Mouse (Mus musculus) kidney, postnatal 4 days (tissue): Measurements from ENCODE around the gene Ppp4c.
"Not testable (repeated sequence)": the region's sequence is repeated elsewhere in the genome, so short reads cannot be mapped to it uniquely, and the experiment has no call there.

Source experiments
- DNase-seq, 2 experiments: peaks; one replicate each; pipeline ENCODE4 v3.0.0; 2021; ENCODE audit warnings: mixed read lengths in 2 of 2

Ppp4c gene

DNA sequence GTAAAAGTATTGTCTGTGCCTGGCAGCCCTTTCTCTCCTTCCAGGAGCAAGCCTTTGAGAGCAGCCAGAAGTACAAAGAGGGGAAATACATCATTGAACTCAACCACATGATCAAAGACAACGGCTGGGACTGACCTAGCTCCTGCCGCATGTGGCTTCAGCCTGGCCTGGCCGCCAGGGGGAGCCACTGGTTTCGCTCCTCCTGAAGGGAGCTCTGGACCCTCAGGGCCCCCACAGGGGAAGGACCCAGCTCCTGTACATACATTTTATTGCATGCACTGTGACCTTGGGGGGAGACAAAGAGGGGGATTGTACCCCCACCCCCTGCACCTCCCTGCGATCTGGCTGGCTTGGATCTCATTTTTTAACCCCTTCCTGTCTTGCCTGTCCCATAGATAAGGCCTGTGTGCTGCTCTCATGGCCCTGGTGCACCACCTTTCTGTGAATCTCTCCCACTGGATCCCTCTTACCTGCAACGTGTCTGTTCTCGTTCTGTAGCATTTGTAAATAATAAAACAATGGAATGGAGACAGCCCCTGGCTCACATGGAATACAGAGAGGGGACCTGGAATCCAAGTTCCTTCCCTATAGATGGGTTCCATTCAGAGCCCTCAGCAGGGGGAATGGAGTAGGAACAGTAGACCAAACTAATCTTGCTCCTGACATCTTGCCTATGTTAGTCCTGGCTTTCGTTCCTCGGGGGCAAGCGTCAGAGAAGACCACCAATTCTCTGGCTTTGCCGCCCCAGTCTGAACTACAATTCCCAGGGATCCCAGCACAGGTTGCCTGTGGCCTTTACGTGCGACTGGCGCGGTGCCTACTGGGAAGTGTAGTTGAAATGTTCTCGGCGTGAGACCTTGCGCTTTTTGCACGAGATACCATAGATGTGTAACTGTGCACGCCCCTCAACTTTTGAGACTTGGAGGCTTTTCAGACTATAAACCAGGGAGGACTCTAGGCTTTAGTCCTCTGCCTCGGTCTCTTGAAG is 12.0 kb downstream of the Ppp4c start:
- peak; percentile 94 for DNase-seq

DNA sequence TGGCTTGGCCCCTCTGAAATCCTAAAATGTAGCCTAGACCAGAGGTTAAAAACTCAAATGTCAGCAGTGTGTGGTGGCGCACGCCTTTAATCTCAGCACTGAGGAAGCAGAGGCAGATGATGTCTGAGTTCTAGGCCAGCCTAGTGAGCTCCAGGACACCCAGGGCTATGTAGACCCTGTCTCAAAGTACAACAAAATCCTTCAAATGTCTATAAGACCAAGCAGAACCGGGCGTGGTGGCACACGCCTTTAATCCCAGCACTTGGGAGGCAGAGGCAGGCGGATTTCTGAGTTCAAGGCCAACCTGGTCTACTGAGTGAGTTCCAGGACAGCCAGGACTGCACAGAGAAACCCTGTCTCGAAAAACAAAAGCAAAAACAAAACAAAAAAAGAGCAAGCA is 13.2 kb downstream of the Ppp4c start:
- not testable (repeated sequence) for DNase-seq

DNA sequence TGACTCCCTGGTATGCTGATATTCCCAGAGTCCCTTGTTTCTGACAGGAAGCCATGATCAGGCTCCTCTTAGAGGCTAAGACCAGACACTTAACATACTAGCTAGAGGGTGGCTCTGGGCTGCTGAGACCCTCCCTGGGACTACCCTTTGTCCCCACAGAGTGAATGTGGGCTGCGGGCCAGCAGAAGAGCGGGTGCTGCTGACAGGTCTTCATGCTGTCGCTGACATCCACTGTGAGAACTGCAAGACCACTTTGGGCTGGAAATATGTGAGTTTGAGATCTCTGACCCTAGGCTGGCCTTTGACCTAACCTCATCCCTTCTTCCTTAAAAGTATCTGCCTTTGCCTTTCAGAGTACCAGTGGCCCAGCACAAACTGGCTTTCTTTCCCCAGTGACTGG is 14.1 kb downstream of the Ppp4c start:
- DNase-seq = no peak

DNA sequence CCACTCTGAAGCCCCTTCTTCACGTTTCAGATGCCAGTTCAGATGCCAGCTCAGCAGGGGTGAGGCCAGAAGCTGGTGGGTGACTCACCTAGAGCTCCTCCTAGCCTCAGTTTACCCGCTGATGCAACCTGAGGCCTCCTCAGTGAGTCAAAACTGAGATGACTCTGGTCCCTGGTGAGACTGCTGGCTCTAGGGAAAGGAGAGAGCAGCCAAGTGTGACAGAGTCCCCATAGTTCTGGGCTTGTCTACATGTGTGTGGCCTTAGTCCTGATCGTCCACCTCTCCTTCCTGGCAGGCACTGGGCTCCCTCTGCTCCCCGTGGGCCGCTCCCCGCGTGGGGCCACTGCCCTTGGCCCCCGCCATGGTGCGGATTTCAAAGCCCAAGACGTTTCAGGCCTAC is 14.8 kb downstream of the Ppp4c start:
- DNase-seq = peak in 1 of 2 experiments; percentile 54

DNA sequence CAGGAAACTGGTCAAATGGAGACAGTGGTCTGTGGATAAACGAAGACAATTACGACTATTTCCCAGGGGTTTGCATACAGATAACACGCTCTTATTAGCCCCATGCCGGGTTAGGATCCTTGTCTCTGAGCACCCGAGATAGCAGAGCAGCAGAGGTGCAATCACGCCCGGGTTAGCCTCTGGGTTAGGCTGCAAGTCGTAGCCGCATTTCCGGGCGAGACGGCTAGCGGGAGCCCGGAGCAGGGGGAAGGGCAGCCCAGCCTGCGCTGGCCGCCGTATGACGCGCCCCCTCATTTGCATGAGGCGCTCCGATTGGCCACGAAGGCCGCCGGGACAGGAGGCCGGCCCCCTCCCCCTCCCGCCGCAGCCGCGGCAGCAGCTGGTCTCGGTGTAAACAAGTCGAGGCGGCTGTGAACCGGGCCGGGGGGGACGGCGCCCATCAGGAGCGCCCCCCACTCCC is 15.7 kb downstream of the Ppp4c start, which contains the start of gene Ypel3:
Gene Ypel3 (plus strand): TSS at position 358 of the 460 bp plus-strand sequence.
- DNase-seq = peak; percentile 96 to 98

DNA sequence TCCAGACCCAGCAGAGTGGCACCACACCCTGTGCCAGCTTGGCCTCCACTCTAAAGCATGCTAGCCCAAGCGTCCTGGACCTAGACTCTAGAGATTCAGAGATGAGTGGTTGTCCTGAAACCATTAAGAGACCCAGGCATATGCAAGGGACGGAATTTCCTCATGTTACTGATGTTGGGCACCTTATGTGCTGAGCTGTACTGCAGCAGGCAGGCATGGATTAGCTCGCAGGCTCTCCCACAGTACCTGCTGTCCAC is 16.4 kb downstream of the Ppp4c start:
- peak in 1 of 2 experiments; percentile 28 for DNase-seq

DNA sequence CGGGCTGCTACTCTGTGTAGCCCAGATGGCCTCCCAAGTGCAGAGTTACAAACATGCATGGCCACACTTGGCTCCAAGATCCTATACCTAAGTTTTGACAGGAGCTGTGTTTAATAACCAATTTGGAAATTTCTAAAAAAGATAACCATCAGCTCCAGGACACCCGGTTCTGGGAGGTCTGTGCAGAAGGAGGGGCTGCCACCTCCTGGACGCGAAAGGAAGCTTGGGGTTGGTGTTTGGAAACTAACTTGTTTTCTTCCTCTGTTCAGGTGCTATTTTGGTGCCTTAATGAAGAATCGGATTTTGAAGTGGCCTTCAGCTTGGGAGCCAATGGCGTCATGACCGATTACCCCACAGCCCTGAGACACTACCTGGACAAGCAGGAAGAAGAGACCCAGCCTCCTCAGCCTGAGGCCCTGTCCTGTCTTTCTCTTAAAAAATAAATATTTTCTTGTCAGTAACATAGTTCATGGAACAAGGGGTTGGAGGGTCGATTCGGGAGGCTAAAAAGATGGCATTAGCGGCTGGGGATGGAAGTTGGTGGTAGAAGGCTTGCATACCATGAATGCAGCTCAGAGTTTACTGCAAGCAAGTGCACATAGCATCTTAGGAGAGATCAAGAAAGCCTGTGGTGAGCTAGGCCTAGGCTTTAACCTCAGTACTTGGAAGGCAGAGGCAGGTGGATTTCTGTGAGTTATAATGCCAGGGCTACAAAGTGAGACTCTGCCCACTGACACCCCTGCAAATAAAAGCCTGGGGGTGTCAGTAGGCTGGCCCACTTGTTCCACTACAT is 16.9 kb downstream of the Ppp4c start:
- peak in 1 of 2 experiments; percentile 42 for DNase-seq

DNA sequence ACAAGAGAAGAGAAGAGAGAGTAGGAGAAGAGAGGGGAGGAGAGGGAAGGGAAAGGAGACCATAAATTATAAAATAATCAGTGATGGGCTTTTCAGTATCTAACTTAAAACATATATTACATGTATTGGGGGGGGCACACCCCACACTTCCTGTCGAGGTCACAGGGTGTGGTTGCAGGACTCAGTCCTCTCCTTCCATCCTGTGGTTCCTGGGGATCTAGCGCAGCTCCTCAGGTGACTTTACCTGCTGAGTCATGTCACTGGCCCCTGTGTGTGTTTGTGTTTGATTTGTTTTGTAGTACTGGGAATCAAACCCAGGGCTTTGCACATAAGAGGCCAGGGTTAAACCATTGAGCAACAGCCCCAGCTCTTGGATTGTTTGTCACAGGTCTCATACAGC is 17.8 kb downstream of the Ppp4c start:
- DNase-seq = no peak

DNA sequence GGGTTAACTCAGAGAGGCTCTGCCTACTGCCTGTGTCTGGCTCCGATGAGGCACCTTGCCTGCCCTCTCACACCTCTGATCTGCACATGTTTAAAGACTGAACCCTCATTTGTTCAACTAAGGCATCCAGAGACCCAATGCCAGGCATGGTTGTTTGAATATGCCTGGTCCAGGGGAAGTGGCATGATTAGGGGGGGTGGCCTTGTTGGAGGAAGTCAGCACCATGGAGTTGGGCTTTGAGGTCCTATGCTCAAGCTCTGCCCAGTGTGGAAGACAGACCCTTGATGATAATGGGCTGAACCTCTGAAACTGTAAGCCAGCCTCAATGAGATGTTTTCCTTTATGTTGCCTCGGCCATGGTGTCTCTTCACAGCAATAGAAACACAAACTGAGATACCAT is 18.9 kb downstream of the Ppp4c start:
- no peak for DNase-seq

DNA sequence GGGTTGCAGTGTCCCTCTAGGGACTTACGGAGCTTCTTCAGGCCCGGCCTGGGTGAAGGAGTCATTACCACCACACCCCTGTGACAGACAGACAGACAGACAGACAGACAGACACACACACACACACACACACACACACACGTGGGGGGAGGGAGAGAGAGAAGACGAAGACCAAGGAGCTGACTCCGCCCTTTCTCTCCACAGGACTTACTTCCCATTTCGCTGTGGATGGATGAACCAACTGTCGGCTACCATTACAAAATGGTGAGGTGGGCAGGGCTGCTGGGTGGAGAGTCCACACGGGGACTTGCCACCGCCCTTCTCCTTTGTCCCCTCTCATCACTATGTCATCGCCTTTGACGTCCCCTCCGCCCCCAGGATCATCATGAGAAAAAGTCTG is 21.5 kb downstream of the Ppp4c start:
- no peak for DNase-seq

DNA sequence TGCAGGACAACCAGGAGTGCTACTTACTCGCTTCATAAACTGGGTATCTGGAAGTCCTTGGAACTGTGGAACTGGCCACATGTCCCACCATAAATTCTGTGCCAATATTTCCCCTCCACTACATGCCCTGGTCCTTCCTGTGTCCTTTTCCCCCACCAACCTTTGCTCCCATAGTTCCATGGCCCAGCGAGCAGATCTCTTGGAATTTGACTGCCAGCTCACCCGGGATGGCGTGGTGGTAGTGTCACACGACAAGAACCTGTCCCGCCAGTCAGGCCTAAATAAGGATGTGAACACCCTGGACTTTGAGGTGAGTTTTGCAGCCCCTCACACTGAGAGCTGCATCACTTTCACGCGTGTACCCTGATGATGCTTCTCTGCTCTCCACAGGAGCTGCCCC is 25.3 kb downstream of the Ppp4c start:
- no peak for DNase-seq

DNA sequence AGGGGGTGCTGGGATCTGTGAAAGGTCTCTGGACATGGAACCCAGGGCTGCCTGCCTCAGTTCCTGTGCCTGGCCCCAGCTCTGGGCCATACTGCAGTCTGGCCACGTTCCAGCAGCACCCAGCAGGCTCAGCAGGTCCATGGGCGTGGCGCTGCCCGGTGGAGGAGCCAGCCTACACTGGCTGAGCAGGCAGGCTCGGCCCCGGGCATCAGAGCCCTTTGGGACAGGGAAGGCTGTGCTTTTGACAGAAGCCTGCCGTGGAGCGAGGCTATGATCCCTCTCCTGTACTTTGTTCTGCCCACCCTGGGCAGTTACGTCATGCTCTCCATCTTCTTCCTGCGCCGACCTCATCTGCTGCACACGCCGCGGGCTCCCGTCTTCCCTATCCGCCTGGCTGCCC is 26.1 kb downstream of the Ppp4c start, which contains the start of gene Gdpd3:
Gene Gdpd3 (plus strand): TSS at position 134 of the 400 bp plus-strand sequence.
- peak; percentile 44 to 71 for DNase-seq

DNA sequence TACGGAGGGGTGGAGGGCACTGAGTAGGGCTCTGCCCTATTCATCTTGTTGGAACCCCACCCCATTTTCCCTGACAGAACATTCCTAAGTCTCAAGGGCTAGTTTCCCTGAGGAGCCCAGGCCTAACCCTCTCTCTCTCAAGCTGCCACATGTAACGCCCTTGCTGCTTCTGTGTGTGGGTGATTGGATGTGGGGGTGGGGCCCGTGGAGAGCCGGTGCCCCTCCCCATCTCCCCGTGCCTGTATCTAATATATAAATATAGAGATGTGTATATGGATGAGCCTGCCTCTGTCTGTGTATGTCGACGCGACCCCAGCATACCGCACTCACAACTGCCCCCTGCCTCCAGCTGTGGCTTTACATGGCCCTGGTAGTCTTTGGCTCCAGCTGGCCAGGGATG is 26.8 kb downstream of the Ppp4c start:
- no peak for DNase-seq

DNA sequence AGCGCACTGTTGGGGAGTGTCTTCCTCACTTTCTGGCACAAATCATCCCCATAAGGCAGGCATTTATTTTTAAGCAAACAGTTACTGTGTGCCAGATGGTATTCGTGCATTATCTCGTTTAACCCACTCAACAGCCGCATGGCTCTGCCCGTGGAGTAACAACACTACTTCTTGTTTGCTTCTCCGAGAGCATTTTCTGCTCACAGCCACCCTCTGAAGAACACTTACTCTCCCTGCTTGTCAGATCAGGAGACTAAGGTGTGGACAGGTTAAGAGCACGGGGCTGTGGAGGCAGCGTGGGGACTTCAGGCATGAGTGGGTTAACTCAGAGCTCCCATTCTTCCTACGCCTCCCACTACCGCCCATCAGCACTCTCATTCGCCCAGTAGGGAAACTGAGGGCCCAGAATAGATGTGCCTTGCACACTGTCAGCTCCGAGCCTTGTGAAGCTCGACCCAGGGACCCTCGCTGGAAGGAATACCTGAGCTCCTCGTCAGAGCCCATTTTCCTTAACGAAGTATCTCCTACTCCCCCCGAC is 29.8 kb downstream of the Ppp4c start:
- no peak for DNase-seq

DNA sequence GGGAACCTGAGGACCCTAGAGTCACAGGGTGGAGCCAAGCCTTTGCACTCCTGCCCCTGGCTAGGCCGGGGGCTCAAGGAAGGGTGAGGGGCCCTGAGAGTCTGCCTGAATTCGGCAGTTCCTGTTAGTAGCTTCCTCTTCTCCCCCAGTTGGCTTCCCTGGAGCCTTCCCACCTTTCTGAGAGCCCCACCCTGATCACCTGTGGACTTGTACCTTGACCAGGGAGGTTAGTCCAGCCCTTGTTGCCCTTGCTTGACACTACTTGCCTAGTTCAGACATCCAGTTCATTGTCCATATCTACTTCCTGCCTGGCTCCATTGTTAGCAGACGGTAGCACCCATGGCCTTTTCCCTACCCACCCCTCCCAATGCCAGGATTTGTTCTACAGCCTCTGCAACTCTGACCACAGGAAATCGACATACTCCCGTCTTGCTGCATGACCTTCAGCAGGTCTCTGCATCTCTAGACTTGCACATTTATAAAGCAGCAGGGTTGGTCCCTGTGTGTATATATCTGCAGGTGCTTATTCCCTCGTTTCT is 30.7 kb downstream of the Ppp4c start:
- DNase-seq = no peak

DNA sequence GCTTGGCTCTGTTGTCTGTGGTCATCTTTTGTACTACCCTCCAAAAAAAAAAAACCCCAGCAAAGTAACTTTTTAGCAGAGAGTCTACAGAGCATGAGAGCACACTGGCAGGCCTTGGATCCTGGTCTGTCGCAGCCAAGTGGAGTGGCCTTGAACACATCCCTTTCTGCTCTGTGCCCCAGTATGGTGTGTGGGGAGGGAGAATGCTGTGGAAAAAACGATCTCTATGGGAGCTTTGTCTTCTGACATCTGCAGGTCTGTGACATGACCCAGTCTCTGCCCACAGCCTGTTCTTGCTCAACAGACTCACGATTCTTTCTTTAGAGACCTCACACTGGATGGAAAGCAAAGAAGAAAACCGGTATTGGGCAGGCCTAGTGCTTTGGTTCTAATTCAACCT is 31.3 kb downstream of the Ppp4c start:
- no peak for DNase-seq

DNA sequence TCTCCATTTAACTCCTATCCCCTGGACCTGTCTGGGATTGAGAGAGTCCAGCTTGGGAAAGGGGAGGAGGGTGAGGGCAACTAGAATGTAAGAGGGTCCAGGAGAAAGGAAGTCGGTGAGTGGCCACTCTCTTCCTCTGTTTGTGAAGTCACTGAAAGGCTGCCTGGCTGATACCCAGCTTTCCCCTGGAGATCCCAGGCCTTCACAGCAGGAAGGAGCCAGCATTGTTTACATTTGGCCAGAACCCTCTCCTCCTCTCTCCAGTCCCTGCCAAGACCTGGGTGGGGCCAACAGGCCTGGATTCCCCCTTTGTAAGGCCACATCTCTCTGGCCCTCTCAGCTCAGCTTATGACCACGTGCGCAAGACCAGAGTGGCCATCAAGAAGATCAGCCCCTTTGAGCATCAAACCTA is 31.9 kb downstream of the Ppp4c start:
- DNase-seq = peak; percentile 76 to 84

DNA sequence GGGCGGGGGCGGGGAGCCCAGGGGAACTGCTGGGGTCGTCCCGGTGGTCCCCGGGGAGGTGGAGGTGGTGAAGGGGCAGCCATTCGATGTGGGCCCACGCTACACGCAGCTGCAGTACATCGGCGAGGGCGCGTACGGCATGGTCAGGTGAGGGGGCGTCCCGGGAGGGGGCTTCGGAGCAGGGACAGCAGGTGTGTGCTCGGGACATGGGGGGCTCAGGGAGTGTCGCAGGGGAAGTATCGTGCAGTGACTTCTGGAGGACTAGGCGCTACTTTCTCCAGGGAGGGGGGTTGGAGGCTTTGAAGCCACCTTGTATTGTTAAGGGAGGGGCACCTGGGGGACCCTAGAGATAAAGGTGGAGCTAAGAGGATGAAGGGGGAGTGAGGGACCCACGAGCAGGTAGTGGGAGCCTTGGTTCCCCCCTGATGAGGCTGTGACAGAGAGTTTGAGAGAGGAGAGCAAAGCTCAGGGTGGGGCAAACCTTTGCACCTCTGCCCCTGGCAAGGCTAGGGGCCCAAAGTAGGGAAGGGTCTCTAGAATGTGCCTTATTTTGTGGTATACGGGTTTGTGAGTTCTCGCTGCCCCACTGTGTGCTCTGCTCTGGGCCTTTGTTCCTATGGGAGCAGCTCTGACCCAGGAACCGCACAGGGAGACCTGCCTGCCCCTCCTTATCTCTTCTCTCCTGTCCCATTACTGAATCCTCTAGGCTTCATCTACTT is 32.5 kb downstream of the Ppp4c start:
- DNase-seq = no peak

DNA sequence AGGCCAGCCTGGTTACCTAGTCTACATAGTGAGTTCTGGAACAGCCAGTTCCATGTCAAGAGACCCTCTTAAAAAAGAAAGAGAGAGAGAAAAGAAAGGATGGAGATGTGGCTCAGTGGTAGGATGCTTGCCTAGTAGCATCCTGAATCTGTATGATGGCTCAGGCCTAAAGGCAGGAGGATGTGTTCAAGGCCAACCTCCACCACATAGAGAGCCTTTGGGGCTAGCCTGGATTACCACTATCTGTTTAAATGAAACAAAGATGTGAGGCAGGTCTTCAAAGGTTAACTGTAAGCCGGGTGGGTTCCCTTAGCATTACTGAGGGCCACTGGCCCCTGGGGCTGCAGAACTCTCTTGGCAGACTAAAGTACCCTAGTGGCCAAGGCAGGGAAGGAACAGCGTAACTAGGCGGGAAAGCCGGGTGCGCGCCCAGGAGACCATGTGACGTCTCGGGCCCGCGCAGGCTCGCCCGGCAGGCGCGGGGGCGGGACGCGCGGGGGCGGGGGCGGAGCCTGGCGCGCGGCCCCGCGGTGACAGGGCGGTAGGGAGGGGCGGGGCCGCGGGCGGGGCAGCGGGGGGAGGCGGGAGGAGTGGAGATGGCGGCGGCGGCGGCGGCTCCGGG is 33.1 kb downstream of the Ppp4c start, which contains the start of gene Mapk3:
Gene Mapk3 (plus strand): TSS at position 552 of the 622 bp plus-strand sequence.
- peak; percentile 91 to 95 for DNase-seq

DNA sequence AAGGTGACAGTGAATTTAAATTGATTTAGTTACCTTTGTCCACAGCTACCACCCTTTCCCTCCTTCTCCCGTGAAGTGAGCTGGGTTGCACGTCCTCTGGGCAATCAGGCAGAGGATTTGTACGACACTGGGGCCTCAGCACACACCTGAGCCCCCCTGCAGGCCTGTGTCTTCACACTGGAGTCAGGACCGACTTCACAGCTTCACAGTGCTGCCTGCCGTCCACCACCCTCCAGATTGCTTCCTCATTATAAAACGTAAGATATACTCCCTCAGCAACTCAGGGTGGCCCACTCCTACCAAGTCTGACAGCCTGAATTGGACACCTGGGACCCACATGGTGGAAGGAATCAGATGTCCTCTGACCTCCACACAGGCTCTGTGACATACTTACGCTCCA is 33.8 kb downstream of the Ppp4c start:
- no peak for DNase-seq

DNA sequence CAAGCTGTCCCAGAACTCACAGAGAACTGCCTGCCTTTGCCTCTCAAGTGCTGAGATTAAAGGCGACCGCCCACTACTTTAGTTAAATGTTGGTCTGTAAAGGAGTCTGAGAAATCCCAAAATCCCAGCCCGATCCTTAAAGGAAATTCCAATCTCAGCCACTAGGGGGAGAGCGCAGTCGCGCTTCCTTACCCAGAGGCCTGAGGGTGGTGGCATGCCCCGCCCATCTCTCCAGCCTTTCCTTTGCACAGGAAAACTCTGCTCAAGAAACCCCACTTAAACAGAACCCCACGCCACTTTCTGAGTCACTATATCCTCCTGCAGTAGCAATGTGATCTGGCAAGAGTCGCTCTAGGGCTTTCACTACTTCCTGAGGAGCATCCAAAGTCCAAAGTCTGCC is 37.4 kb downstream of the Ppp4c start:
- peak; percentile 83 to 91 for DNase-seq
